Mouse (Mus musculus) left cerebral cortex, adult 18-20 months (tissue): ENCODE measurements around the gene Sac3d1. TPM values are rescaled to one million over a fixed set of nuclear protein-coding genes. Genes with fewer than 3 reads are reported as not detected.

Source experiments
- DNase-seq, 2 experiments: peaks; one replicate each; pipeline ENCODE4 v3.0.0; 2021 to 2022; ENCODE audit warnings: low spot score in 2 of 2, mixed read lengths in 1 of 2
- total RNA-seq, 2 experiments: library from RNA; stranded (reverse); gene quantifications; 2 replicates each; pipeline ENCODE4 v1.2.3; 2021

The Sac3d1 gene
- total RNA-seq, 2 experiments from 2014 or later, result 17.8 to 19.0 TPM

DNA sequence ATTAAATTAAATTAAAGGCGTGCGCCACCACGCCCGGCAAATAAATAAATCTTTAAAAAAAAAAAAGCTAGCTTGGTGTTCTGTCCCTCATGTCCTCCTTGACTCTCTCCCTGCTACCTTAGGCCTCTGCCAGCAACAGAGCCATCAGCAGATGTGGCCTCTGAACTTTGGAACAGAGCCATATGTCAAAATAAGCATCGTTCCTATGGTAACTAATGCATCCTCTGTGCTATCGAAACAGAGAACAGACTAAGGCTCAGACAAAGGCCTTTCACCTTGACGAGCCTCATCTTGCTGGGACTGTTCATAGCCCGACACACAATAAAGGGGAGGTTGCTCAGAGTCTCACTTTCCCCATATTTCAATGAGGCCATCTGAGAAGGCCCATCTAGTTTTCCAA, 4.9 kb upstream of the Sac3d1 start:
- no peak for DNase-seq

DNA sequence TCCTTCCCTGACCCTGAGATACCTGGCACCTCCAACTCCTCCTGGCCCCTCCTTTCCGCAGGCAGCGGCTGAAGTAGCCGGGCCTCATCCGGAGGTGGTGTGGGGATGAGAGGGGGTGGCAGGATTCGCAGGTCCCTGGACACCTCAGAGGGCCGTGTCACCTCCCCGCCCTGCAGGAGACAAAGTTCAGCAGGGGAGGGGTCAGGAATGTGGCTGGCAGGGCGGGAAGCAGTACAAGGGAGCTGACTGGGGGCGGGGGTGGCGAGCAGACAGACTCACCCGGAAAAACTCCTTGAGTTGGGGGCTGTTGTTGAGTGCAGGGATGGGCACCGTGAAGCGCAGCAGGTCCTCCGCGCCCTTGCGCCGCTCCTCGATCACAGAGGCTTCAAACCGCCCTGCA, 3.3 kb upstream of the Sac3d1 start:
- no peak for DNase-seq

- DNase-seq, result no peak
Observed at GRCm38 (mm10) chr19:6118677-6119185, 281 bp upstream of the Sac3d1 start.

GRCm38 (mm10) chr19:6117346-6117985, 984 bp downstream of the Sac3d1 start:
- DNase-seq, result no peak

DNA sequence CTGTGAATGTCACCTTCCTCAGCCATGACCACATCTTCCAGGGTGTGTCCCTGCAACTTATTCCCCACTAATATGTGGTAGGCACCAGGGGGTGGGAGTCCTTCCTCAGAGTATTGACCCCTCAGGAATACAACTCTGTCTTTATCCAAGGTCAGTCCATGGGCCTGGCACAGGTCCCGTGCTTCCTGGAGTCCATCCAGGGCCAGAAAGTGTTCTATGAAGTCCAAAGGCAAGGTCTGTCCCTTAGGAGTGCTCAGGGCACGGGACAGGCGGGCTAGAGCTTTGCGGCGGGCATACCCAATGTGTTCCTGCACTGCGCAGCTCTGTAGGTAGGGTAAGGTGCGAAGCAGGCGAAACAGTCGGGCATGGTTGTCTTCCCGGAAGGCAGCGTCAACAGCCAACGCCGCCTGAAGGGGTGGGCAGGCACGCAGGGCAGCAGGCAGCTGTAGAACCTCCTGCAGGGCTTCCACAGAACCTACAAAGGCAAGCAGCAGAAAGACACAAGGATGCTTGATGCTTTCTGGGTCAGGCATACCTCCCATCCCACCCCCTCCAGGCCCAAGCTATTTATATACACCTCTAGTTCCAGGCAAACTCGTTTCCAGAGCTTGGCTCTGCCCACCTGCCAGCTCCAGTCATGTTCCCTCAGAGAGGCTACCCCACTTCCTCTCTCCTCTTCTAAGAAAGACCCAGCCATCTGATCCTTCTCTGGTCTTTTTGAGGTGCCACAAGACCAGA, 2.2 kb downstream of the Sac3d1 start:
- DNase-seq, result no peak

GRCm38 (mm10) chr19:6113116-6113515, 5.3 kb downstream of the Sac3d1 start:
- no peak for DNase-seq

GRCm38 (mm10) chr19:6105586-6105985, 12.9 kb downstream of the Sac3d1 start, which contains the start of gene Naaladl1:
Naaladl1 (plus strand) TSS chr19:6105782.
- DNase-seq, result no peak

GRCm38 (mm10) chr19:6104476-6104875, 14.0 kb downstream of the Sac3d1 start:
- DNase-seq, result no peak

DNA sequence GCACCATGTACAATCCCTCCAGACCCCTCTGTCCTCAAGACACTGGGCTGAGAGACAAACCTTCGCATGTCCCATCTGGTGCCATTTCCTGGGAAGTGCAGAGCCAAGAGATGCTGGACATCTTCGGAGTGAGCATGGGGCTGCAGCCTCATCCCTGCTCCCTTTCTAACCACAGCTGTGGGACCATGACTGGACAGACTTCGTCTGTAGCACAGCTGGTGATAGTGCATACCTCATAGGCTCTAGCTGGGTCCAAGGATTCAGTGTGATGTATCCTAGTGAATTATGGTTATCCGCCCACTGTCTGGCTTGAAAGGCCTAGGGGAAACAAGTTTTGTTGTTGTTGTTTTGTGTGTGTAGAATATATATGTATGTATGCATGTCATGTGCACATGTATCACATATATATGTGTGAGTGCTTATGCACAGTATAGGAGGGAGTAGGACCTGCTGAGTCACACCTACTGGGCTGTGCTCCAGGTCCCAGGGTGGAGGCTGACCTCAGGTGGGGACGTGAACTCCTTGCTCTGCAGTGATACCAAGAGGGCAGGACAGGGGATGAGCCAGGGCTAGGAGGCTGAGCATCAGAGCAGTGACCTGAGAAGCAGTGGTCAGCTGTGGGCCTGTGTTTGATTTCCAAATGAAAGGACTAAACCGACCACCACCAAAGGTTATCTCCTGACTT, 16.1 kb downstream of the Sac3d1 start:
- no peak for DNase-seq

DNA sequence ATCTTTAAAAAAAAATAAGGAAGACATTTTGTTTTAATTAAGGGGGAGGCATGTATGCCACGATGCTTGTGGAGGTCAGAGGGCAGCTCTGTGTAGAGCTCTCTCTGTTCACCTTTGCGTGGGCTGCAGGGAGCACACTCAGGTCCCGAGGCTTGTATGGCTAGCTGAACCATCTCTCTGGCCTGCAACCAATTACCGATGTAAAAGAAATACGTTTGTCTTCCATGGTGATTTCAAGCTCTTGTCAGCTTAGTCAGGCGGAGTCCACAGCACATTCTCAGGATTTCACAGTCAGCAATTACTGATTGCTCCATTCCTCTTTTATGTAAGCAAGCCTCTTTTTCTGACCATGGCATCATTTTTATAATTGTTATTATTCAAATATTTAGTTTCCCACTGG, 17.3 kb downstream of the Sac3d1 start:
- no peak for DNase-seq

- DNase-seq, result no peak
Observed at GRCm38 (mm10) chr19:6097847-6098246, 20.6 kb downstream of the Sac3d1 start.

DNA sequence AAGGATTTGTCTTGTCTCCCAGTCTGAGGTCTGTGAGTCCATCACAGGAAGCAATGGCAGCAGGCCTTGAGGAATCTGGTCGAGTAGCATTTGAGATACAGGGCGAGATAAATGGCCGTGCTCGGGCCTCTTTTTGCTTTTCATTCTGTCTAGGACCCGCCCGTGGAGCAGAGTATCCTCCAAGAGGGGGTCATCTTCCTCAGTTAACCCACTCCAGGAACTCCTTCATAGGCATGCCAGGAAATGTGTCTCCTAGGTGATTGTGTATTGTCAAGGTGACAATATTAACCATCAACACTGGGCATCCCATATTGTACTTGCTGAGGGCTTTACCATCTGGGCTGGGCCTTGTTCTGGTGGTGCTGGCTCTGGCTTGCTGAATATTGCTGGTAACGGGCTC, 24.3 kb downstream of the Sac3d1 start, which contains the start of gene AC131692.1:
Gene AC131692.1, plus strand, starts transcription at position 301 of the 400 bp plus-strand sequence.
- no peak for DNase-seq

GRCm38 (mm10) chr19:6088841-6089240, 29.6 kb downstream of the Sac3d1 start:
- no peak for DNase-seq

- DNase-seq, result no peak
Observed at GRCm38 (mm10) chr19:6085417-6085879, 33.0 kb downstream of the Sac3d1 start.

DNA sequence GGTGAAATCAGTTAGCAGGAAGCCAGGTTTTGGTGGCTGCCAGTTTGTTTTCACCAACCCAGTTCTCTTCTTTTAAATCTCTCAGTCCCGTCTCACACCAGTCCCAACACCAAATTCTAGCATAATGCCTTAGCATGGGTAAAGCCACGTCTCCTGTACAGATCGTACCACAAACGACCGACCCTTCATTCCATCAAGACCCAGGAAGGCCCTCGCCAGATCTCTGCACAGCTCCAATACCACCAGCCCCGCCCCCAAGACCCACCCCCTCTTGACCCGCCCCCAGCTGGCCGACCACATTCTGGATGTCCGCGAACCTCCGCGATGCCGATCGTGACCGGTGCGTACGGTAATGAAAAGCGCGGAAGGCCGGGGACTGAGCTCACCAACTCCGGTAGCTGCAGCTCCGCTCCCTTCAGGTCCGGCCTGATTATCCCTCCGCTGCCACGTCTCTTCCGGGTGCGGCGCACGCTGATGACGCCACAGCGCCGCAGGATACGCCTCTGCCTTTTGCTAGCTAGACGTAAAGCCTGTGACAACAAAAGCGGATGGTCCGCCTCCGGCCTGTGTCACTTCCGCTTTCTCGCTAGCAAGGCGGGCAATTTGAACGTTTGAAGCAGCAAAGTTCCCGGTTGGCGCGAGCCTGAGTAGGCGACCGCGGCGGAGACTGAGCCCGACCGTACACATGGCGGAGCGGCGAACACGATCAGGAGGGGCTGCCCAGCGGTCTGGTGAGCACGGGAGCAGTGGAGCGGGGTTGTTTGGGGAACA, 33.8 kb downstream of the Sac3d1 start, which contains the start of the genes Zfpl1 and Cdca5:
Gene Zfpl1, minus strand, starts transcription at position 479 of the 771 bp plus-strand sequence.
Gene Cdca5, plus strand, starts transcription at position 506 of the 771 bp plus-strand sequence.
- peak; percentile 95 to 96 for DNase-seq

DNA sequence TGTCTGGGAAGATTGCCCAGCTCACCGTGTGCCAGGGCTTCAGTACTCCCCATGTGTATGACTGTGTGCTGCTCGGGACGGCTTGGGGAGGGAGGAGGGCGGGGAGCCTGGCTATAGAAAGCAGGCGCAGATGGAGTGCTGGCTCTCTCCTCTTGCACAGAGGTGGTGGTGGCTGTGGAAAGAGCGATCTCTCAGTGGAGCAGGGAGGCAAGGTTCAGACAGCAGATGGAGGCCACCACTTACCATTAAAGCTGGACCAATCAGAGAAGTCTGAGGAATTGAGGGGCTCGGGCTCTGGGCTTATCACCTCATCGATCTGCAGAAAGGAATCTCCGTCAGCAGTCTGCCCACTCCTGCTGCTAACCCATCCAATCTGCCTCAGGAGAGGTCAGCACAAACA, 36.3 kb downstream of the Sac3d1 start, which contains the start of gene Gm28374:
Gene Gm28374, minus strand, starts transcription at position 101 of the 400 bp plus-strand sequence.
- no peak for DNase-seq

DNA sequence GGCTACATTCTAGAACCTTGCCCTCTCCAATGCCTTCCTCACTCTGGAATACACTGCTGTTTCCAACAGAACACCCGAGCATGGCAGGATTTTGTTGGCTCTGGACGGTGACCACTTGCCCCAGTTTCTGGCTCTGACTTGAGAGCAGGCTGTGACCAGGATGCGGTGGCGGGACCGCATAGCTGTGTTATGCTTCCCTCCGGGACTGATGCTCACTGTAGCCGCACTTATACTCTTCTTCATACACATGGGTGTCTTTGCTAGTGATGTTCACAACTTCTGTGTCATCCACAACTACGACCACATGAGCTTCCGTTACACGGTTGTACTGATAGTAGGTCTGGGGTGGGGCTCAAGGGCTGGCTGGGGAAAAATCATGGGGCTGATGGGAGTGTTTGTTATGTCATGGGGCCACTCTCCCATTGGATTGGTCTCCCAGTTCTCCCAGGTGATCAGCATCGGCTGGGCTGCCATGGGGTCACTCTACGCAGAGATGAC, 38.4 kb downstream of the Sac3d1 start, which contains the start of gene Tmem262:
Gene Tmem262, plus strand, starts transcription at position 51 of the 498 bp plus-strand sequence.
- no peak for DNase-seq

GRCm38 (mm10) chr19:6076564-6077393, 41.7 kb downstream of the Sac3d1 start, which contains the start of gene Vps51:
Vps51 (minus strand) TSS chr19:6077231.
- peak; percentile 87 to 88 for DNase-seq

GRCm38 (mm10) chr19:6073889-6074288, 44.6 kb downstream of the Sac3d1 start:
- DNase-seq, result no peak
